Mouse (Mus musculus): Measurements from ENCODE around the gene Ucp2.

The Ucp2 gene

DNA sequence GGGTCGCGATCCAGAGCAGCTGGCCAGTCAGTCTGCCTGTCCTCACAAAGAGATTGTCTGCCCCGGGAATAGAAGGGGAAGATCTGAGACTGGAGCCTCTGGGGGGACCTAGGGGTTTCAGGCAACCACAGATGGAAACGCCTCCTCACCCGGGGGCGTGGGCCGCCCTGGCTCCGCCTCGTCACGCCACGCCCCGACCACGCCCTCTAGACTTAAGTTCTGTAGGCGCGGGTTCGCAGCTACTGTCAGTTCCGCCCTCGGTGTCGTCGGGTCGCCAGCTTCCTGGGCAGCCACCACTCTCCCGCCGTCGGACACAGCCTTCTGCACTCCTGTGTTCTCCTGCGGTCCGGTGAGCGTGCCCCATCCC, at the start of gene Ucp2:
Gene Ucp2, plus strand, starts transcription at position 221 of the 367 bp plus-strand sequence.
- DNase-seq (ENCODE audit: low spot score): peak; percentile 93

DNA sequence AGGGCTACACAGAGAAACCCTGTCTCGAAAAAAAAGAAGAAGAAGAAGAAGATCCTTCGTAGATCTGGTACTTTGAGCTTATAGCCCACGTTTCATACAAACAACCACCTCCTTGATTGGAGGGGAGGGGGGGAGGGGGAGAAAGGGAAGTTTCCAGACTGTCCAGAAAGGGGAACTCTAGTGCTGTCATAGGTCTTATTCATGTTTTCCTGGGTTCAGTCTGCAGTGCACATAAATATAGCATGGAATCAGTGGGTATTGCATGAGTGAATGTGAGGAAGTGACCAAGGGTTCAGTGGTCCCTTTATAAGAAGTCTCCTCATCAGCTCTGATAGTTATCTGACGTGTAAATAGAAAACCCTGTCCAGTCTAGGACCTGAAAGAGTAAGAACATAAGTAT, 49.4 kb upstream of the Ucp2 start:
- DNase-seq (ENCODE audit: low spot score): no peak

DNA sequence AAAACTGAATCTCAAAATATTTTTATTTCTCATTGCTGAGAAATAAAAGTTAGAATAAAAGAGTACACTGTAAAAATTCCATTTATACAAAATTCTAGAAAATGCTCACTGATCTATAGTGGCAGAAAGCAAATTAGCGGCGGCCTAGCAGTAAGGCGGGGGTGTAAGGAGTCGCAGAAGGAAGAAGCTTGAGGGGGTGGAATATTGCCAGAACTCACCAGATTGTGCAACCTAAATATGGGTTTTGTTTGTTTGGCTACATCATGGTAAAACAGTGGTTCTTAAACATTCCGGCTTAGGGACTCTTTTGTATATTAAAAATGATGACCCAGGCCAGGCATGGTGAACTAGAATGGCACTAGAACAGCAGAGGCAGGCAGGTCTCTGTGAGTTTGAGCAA, 46.9 kb upstream of the Ucp2 start:
- no peak for DNase-seq (ENCODE audit: low spot score)

DNA sequence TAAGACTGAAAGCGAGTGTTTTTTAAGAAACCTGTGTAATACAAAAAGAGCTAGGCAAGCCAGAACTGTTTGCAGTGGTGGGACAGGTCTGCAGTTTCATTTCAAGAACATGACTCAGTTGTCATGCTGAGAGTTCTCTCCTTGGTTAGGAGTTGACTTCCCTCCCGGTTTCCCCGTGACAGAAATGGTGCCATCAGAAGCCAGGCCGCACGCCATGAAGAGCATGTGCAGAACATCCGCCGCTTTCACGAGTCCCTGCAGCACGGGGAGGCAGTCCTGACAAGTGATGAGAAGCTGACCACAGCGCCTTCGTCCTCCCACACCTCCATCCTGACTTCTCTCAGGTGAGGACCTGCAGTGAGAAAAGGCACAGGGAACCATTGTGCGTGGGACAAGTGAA, 44.6 kb upstream of the Ucp2 start:
- DNase-seq (ENCODE audit: low spot score): no peak

DNA sequence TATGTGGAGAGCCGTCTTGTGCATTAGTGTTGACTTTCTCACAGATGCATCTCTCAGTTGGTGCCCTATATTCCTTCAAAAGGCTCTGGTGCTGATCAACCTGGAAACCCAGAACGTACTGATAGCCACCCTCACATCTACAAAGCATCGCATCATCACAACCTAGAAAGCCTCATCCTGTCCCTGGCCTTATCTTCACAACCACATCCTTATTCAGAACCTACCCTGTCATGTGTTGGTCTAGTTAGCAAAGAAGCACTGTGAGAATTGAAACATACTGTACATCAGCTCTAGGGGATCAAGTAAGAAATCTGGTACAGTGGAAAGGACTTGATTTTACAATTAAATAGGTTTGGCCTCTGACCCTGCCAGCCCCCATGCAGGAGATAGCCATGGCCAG, 44.2 kb upstream of the Ucp2 start:
- DNase-seq (ENCODE audit: low spot score): no peak

DNA sequence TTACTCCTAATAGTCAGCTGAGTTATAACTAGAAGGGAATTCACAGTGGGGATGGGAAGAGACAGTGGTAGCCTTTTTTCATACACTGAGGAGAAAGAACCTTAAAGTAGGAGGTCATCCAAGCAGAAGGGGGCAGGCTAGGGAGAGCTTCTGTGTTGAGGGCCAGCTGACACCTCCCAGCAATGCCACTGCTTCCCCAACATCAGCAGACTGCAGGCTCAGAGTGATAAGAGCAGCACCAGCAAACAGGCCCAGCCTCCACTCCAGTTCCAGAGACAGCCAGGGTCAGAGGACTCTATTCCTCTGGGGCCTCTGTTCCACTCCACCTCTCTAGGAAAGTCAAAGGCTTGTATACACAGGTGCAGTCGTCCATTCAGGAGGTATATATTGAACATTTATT, 35.0 kb upstream of the Ucp2 start:
- DNase-seq (ENCODE audit: low spot score): peak; percentile 76

DNA sequence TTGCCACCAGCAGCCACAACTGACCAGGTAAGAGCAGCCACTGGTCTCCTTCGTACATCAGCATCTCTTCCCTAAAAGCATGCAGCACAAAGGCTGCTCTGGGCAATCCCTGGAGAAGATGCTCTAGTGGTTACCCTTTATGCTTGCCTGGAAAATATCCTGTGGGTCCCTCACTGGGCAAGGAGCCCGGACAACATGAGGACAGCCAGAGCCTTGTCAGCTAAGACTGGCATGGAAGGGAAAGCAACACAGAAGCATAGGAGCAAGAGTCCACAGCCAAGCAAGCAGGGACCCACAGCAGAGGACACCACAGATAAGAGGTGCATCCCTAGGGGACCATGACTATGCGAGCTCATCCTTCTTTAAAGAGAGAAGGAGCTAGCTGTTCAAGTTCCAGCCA, 33.3 kb upstream of the Ucp2 start:
- no peak for DNase-seq (ENCODE audit: low spot score)

DNA sequence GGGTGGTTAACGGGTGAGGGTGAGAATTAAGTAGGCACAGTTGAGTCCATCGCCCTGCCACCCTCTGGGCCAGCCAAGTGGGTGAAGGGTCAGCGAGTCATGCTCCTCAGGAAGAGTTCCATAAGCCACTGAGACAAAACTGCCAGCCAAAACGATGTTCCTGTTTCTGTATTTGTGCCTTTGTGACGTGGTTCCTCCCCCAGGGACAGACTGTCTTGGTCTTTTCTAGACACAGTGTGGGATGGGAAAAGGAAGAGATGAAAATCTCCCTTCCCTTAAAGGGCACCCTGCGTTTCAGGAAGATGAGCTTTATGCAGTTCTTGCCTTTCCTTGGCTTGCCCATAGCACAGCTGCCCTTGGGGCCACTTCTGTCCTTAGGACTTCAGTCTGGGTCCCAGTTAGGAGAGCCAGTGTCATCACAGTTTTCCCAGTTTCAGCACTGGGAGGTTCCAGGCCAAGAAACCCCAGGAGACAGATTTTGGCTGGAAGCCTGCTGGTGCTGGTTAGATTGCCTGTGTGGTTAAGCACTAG, 31.5 kb upstream of the Ucp2 start:
- DNase-seq (ENCODE audit: low spot score): no peak

DNA sequence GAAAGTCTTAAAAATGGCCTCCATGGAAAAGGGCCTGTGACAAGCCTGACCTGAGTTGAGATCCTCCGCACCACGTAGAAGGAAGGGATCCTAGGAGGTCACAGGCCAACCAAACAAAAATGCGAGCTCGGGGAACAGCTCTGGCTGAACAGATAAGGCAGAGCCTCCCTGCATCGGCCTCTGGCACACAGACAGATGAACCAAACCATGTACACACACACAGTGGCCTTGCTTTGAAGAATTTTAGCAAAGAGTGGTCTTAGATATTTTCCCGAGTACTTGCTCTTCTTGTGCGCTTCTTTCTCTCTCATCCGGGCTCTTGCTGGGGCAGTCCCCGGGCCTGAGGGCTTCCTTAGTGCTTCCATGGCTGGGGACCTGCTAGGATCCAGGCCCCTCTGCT, 29.9 kb upstream of the Ucp2 start:
- DNase-seq (ENCODE audit: low spot score): peak; percentile 87

DNA sequence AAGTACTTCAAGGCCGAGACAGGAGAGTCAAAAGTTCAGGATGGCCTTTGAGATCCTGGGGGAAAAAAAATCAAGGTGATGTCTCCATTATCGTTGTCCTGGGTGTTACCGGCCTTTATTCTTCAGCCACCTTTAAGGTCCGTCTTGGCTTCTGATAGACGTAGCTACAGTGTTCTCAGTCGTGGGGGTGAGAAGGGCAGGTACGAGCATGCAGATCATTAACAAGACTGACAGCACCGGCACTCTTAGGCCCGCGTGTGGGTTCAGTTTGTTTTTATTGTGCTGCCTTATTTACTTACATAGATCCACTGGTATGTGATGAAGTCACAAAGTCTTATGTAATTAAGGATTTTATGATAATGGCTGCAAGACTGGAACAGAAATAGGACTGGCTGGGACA, 29.4 kb upstream of the Ucp2 start:
- DNase-seq (ENCODE audit: low spot score): no peak

DNA sequence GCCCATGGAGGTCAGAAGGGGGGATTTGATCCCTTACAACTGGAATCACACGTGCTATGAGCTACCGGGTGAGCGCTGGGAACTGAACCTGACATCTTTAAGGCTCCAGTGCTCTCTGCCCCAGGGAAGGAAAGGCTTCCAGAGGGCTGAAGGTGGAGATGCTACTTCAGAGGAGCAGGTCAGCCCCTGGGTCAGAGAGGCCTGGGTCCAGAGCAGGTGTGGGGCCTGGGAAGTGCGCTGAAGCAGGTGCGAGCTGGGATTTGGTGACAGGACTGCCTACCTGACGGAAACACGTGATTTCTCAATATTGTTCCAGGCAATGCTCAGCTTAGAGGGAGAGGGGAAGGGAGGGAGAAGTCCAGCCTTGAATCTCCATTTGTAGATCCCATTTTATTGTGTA, 28.9 kb upstream of the Ucp2 start:
- DNase-seq (ENCODE audit: low spot score): no peak

DNA sequence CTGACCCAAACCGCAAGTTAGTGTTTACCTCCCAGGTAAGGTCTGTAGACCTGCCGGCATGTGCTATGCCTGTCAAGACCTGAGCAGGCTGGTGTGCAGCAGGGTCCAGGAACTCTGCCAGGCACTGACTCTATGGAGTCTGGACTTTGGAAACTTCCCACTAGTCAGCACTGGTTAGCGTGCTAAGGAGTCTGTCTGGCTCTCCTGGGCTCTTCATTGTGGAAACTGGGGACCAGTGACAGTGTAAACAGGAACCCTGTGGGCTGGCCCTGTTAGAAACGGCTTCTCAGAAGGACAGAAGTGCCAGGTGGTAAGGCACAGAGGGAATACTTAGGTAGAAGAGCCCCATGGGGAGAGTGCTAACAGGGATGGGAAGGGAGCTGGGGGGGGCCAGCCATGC, 27.9 kb upstream of the Ucp2 start:
- no peak for DNase-seq (ENCODE audit: low spot score)

DNA sequence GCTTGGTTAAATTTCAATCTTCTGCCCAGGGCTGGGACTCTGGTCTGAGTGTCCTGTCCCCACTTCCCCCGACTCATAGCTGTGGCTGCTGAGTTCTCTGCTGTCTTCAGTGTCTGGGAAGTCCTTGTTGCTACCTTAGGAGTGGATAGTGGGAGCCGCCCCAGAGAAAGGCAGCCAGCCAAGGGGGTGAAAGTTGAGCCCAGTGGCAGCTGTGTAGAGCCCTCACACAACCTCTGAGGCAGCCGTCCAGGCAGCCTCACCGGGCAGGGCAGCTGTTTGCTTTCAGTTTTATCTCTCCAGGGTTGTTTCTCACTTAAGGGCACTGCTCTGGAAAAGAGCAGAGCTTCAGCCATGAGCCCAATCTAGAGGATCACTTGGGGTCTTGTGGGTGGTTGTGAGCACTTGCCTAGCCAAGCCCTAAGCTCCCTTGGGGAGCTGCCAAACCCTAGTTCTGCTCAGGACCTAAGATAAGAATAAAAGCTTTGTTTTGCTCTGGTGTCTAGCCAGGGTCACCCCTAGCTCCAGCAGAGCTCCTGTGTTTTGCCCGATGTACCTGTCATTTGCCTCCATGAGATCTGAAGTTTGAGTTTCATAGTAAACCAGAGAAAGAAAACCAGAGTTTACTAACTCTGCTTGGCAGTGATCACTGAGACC, 27.4 kb upstream of the Ucp2 start:
- DNase-seq (ENCODE audit: low spot score): no peak

DNA sequence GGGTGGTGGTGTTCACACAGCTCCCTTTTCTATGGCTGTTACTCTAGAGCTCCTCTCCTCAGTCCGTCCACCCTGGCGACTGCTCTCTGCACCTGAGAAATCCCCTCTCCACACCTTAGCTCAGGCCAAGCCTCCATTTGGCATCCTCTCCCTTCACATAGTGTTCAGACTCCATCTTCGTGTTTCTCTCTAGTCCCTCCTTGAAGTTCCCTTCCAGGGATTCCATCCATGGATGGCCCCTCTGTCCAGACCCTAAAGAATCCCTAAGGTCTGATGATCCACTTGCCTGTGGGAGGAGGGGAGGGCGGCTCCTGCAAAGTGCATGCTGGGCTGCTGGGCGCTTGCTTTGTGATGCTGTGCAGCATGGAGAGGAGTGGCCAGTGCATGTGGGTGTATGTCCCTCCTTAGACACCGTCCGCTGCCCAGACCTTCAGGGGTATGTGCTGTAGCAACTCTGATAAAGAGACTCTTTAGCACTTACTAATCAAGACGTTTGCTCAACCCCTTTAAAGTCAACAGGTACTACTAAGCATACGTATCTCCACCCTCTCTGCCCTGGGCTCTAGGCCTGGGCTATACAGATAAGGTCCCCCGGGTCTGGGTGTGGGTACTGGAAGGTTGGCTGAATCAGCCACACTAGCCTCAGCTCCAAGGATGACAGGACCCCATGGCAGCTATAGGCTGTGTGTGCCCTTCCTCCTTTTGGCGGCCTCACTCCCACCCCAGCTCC, 26.2 kb upstream of the Ucp2 start:
- peak; percentile 95 for DNase-seq (ENCODE audit: low spot score)

DNA sequence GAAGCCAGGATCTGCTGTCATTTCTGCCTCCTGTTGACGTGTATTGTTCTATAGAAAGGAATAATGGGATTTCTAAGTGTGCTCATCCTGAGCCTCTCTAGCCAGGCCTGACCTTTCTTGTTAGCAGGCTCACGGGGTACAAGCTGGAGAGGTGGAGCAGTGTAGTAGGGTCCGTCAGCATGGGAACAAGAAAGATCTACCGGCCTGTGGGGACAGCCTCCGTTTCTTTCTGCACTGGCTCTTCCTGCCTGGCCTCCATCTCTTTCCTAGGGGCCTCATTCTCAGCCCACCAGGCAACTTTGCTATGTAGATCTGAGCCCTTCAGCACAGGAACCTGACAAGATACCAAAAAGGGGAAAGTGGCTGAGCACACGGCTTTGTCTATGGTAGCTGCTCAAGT, 24.4 kb upstream of the Ucp2 start:
- DNase-seq (ENCODE audit: low spot score): no peak

DNA sequence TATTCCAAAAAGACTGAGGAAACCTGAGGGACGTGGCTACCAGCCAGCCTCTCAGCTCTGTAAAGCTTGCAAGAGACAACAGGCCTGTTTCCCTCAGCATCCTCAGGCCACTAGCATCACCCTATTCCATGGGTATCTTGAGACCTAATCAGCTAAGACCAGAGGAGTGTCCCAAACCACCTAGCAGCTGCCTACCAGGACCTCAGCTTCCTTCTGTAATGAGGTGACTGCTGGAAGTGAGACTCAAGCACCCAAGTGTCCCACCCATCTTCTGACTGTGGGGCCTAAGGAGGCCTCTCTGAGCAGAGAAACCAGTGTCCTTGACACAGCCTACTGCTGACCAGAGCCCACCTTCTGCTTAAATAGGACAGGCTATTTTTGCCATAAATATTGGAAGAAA, 23.6 kb upstream of the Ucp2 start:
- DNase-seq (ENCODE audit: low spot score): peak; percentile 37

DNA sequence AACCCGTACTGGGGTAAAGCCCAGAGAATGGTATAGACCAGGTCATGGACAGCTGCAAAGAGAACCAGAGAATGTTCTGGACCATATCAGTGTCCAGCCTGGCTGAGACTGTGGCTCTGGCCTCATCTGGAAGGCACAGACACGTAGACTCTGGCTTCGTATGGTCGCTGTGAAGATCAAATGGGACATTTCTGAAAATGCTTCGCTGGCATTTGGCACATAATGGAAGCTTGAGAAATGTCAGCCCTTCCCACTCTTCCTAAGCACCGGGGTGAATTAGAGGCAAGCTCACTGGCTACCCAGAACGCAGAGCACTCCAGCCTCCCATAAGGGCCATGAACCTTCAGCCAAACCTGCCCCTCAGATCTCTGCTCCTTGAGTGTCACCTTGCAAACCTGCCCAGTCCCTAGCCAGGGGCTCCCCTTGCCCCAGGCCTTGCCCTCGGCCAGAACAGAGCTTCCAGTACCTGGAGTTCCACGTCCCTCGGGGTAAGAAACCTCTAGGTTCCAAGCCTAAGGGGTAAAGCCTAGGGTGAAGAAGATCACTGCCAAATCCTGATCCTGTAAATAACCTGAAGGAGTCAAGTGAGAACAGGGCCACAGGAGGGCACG, 22.2 kb upstream of the Ucp2 start:
- no peak for DNase-seq (ENCODE audit: low spot score)

DNA sequence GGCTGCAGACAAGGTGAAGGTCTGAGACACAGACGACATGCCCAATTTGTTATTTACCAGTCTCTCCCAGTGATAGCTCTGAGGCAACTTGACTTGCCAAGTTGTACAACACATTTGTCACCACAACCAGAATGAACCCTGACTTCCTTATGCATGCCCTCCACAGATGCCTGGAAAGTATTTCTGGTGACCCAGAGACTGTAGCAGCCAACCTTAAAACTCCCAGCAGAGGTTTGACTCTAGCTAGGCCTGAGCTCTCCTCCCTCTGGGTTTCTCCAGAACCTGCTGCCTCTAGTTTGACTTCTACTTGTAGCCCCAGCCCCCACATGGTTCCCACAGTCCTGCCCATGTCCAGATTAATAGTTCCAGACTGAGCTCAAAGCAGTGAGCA, 21.7 kb upstream of the Ucp2 start:
- DNase-seq (ENCODE audit: low spot score): no peak

DNA sequence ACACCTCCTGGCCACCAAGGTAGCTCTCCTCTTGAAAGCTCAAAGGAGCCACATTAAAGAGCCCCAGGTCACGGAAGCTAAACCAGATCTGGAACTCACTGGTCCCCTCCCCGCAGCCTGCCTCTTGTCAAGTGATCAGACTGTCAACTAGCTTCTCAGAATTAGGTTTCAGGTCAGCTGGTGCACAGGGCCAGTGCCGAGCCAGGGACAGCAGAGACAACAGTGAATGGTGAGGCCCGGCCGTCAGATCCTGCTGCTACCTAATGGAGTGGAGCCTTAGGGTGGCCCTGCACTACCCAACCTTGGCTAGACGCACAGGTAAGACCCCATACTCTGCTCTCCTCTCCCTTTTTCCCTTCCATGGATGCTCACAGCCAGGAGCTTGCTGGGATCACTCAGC, 20.4 kb upstream of the Ucp2 start, which contains the start of gene Ucp3:
Gene Ucp3, plus strand, starts transcription at position 214 of the 400 bp plus-strand sequence.
- DNase-seq (ENCODE audit: low spot score): no peak

DNA sequence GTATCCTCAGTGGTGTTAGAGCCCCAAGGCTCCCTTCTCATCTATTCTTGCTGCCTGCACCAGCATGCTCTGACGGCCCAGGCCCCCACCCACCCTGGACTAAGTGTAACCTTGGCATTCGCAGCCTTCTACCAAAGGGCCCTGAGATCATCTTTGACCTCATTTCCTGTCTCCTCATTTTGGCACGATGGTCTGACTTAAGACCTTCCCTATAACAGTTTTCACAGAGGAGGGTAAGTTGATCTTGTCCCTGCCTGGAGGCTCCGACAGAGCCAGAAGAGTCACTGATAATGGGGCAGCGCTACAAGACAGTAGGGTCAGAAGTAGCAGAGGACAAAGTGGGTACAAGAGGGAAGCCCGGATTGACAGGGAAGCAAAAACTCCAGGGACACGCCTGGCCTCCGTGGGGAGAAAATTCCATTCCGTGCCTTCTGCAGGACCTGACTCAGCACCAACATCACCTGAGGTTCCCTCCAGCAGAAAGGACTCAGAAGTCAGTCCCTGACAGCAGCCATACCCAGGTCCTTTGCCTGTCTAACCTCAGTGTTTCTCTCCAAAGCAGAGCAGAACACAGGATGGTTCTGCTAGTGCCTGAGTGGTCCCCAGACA, 19.2 kb upstream of the Ucp2 start:
- DNase-seq (ENCODE audit: low spot score): no peak

DNA sequence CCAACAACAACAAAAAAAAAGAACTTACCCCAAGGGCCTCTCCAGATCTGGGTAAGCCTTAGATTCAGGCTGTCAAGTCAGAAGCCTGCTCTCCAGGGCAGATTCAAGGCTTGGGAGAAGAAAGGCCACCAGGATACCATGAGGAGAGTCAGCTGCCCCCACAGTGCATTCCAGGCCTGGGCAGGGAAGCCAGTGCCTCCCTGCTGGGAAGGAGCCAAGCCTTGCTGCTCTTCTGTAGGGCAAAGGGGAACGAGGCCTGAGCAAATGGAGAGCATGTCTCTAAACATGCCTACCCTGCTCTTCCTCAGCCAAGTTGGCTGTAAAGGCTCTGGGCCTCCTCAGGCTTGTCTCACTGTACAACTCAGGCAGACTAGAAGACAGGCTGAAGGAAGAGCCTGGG, 18.5 kb upstream of the Ucp2 start:
- DNase-seq (ENCODE audit: low spot score): no peak

DNA sequence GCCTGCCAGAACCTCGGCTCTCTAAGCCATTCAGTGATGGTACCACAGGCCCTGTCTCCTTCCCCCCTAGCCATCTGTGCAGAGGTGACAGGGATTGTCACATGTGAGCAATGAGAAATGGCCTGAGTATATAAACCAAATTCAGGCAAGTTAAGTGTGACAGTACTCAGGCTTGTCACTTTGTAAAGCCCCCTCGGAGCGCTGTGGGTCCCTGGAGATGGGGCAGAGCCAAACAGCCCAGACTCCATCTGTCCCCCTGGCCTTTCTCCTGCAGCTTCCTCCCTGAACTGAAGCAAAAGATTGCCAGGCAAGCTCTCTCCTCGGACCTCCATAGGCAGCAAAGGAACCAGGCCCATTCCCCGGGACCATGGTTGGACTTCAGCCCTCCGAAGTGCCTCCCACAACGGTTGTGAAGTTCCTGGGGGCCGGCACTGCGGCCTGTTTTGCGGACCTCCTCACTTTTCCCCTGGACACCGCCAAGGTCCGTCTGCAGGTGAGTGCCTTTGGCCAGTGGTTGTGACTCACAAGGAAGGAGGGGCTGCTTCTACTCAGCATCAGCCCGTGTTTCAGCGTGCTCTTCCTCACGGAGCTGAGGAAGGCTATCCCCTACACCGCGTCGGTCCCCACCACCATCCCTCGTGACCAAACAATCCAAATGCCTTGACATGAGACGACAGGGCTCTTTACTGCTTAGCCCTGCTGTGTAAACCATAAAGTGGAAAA, 13.9 kb upstream of the Ucp2 start:
- DNase-seq (ENCODE audit: low spot score): no peak

Measured in c-Kit-positive CD71-positive TER-119-positive erythroid progenitor cells, embryonic 14.5 days (primary cell).